In genomic region chr1:63730240-63730771, GRCm38 (mm10) we compare ENCODE assay signal across 8 mouse cellular contexts. TPM values are rescaled to one million over a fixed set of nuclear protein-coding genes. Genes with fewer than 3 reads are reported as not detected.
DNase-seq lines count a peak whose midpoint lies in the region; ATAC-seq and TF ChIP-seq lines count a peak whose summit lies in the region.

Gene Mdh1b, minus strand, starts transcription at chr1:63730318.
Gene Fastkd2, plus strand, starts transcription at chr1:63730614.

- peak; percentile 88 for ATAC-seq in embryonic facial prominence, embryonic 15.5 days (ENCODE audit: insufficient number of reproducible peaks, low FRiP score, low TSS enrichment, low read depth)
- peak; percentile 97 for ATAC-seq in limb, embryonic 14.5 days (ENCODE audit: low FRiP score, low read depth)
- ATAC-seq in midbrain, postnatal 0 days (ENCODE audit: low FRiP score): peak; percentile 97

- no peaks in the 10 kb centered on the region for H3K36me3 ChIP-seq in embryonic facial prominence, embryonic 15.5 days
- no peaks in the 10 kb centered on the region for H3K36me3 ChIP-seq in limb, embryonic 14.5 days (ENCODE audit: control insufficient read depth, insufficient read depth, low read length)
- no peaks in the 10 kb centered on the region for H3K36me3 ChIP-seq in midbrain, postnatal 0 days (ENCODE audit: insufficient read depth, low read length)

- H3K4me1 ChIP-seq in bone marrow, adult 2 months (ENCODE audit: control insufficient read depth, insufficient read depth, low read length): no peaks in the 10 kb centered on the region
- peaks cover 20% of the 10 kb centered on the region for H3K4me1 ChIP-seq in embryonic facial prominence, embryonic 15.5 days
- H3K4me1 ChIP-seq in limb, embryonic 14.5 days (ENCODE audit: control insufficient read depth, insufficient read depth, low read length): peaks cover 8% of the 10 kb centered on the region
- H3K4me1 ChIP-seq in midbrain, postnatal 0 days (ENCODE audit: insufficient read depth, low read length): peaks cover 18% of the 10 kb centered on the region; the same call in 1 of the 2 replicates

- TF ChIP-seq POLR2A in bone marrow, adult 2 months (IDR thresholded peaks at IDR 0.05; ENCODE audit: borderline replicate concordance, control insufficient read depth, low read depth, low read length): no peak
- TF ChIP-seq POLR2A in limb, embryonic 14.5 days (IDR thresholded peaks at IDR 0.05; ENCODE audit: borderline replicate concordance, extremely low read depth, insufficient read depth, insufficient read length): peak; percentile 49; the same call in 1 of the 2 replicates

- H3K9ac ChIP-seq in embryonic facial prominence, embryonic 15.5 days: peak within 1 kb of the TSS; percentile 50
- peak within 1 kb of the TSS; percentile 53 for H3K9ac ChIP-seq in limb, embryonic 14.5 days (ENCODE audit: low read depth, low read length, severe bottlenecking)
- peak within 1 kb of the TSS; percentile 74 for H3K9ac ChIP-seq in midbrain, postnatal 0 days (replicated peaks; ENCODE audit: low read length, poor library complexity, severe bottlenecking)

- peak; percentile 73 for DNase-seq in 3134 (ENCODE audit: extremely low read depth, insufficient read length, low spot score)
- peak; percentile 95 for DNase-seq in heart, adult 8-10 months (ENCODE audit: low spot score)
- peak; percentile 96 for DNase-seq in kidney, adult 9 months
- DNase-seq in limb, embryonic 14.5 days (ENCODE audit: low spot score): peak; percentile 96
- peak; percentile 97 for DNase-seq in midbrain, postnatal 0 days (ENCODE audit: low spot score)
- DNase-seq in spleen, postnatal 14 days (ENCODE audit: low spot score in 2 of 2): peak; percentile 53 to 77

- H3K27ac ChIP-seq in bone marrow, adult 2 months (ENCODE audit: control insufficient read depth, insufficient read depth, low read depth, low read length, poor library complexity): no peak within 1 kb of the TSS
- no peak within 1 kb of the TSS for H3K27ac ChIP-seq in embryonic facial prominence, embryonic 15.5 days (replicated peaks)
- H3K27ac ChIP-seq in limb, embryonic 14.5 days (replicated peaks; ENCODE audit: low read depth, low read length): no peak within 1 kb of the TSS
- H3K27ac ChIP-seq in midbrain, postnatal 0 days (ENCODE audit: low read depth, low read length): no peak within 1 kb of the TSS; the same call in 1 of the 2 replicates

- TF ChIP-seq CTCF in bone marrow, adult 2 months (IDR thresholded peaks at IDR 0.05; ENCODE audit: control insufficient read depth, insufficient read depth, low read length): no peak
- no peak for TF ChIP-seq CTCF in midbrain, postnatal 0 days (IDR thresholded peaks at IDR 0.05)

- no peaks in the 10 kb centered on the region for H3K9me3 ChIP-seq in embryonic facial prominence, embryonic 15.5 days (replicated peaks)
- H3K9me3 ChIP-seq in limb, embryonic 14.5 days (ENCODE audit: control insufficient read depth, low read length): no peaks in the 10 kb centered on the region
- H3K9me3 ChIP-seq in midbrain, postnatal 0 days (ENCODE audit: low read length): no peaks in the 10 kb centered on the region

- under 1% methylated on average over 31 of the region's 31 CpGs for WGBS in bone marrow, adult 2 months
- whole genome bisulfite sequencing in embryonic facial prominence, embryonic 15.5 days: under 1% methylated on average over 31 of the region's 31 CpGs
- 0% methylated on average over 31 of the region's 31 CpGs for WGBS in limb, embryonic 14.5 days
- WGBS in midbrain, postnatal 0 days: under 1% methylated on average over 31 of the region's 31 CpGs

- H3K4me2 ChIP-seq in embryonic facial prominence, embryonic 15.5 days (replicated peaks): peak within 1 kb of the TSS; percentile 58
- H3K4me2 ChIP-seq in limb, embryonic 14.5 days (replicated peaks; ENCODE audit: low read depth, low read length, severe bottlenecking): peak within 1 kb of the TSS; percentile 57
- H3K4me2 ChIP-seq in midbrain, postnatal 0 days (ENCODE audit: low read depth, low read length, poor library complexity, severe bottlenecking): peak within 1 kb of the TSS; percentile 57

- peak within 1 kb of the TSS; percentile 81 for H3K4me3 ChIP-seq in bone marrow, adult 2 months (replicated peaks; ENCODE audit: control insufficient read depth, low read depth, low read length)
- H3K4me3 ChIP-seq in embryonic facial prominence, embryonic 15.5 days (replicated peaks): peak within 1 kb of the TSS; percentile 60
- H3K4me3 ChIP-seq in limb, embryonic 14.5 days (replicated peaks; ENCODE audit: low read length): peak within 1 kb of the TSS; percentile 70
- H3K4me3 ChIP-seq in midbrain, postnatal 0 days (ENCODE audit: low read depth, low read length): peak within 1 kb of the TSS; percentile 65

- H3K27me3 ChIP-seq in embryonic facial prominence, embryonic 15.5 days: no peaks in the 10 kb centered on the region
- no peaks in the 10 kb centered on the region for H3K27me3 ChIP-seq in limb, embryonic 14.5 days (ENCODE audit: control insufficient read depth, insufficient read depth, low read length)
- no peaks in the 10 kb centered on the region for H3K27me3 ChIP-seq in midbrain, postnatal 0 days (ENCODE audit: insufficient read depth, low read length)

RNA-seq across cellular contexts. Expression of gene Mdh1b, which starts in this region (rescaled TPM):
- polyA plus RNA-seq in bone marrow, adult 2 months (2011; ENCODE audit: insufficient read depth, insufficient read length, low replicate concordance, missing spikeins): not detected in 2 replicates
- polyA plus RNA-seq in embryonic facial prominence, embryonic 15.5 days (2015; fragmentation: Nextera tagmentation; extraction: Ambion mirVana): 1.9 and 3.3 TPM in 2 replicates
- not detected for total RNA-seq in heart, adult 8-10 months (2022)
- polyA plus RNA-seq in limb, embryonic 14.5 days (2012; rRNA removed): 0.08 TPM in 1 of 2 replicates, not detected in the other
- not detected in 2 replicates for polyA plus RNA-seq in limb, embryonic 14.5 days (2014; fragmentation: Nextera tagmentation; extraction: Ambion mirVana)
- total RNA-seq in midbrain, postnatal 0 days (2014; rRNA removed): 1.5 TPM in 1 of 2 replicates, not detected in the other
- polyA plus RNA-seq in midbrain, postnatal 0 days (2015; fragmentation: Nextera tagmentation; extraction: Ambion mirVana): 0.75 and 0.80 TPM in 2 replicates

RNA-seq across cellular contexts. Expression of gene Fastkd2, which starts in this region (rescaled TPM):
- 16.2 and 25.6 TPM in 2 replicates for polyA plus RNA-seq in bone marrow, adult 2 months (2011; ENCODE audit: insufficient read depth, insufficient read length, low replicate concordance, missing spikeins)
- polyA plus RNA-seq in embryonic facial prominence, embryonic 15.5 days (2015; fragmentation: Nextera tagmentation; extraction: Ambion mirVana): 44.7 and 46.0 TPM in 2 replicates
- total RNA-seq in heart, adult 8-10 months (2022): 10 to 100 TPM; 25.3 to 35.4 (median 32.6) TPM
- polyA plus RNA-seq in limb, embryonic 14.5 days (2012; rRNA removed): 21.6 and 25.3 TPM in 2 replicates
- 60.2 and 63.4 TPM in 2 replicates for polyA plus RNA-seq in limb, embryonic 14.5 days (2014; fragmentation: Nextera tagmentation; extraction: Ambion mirVana)
- total RNA-seq in midbrain, postnatal 0 days (2014; rRNA removed): 12.7 and 16.3 TPM in 2 replicates
- polyA plus RNA-seq in midbrain, postnatal 0 days (2015; fragmentation: Nextera tagmentation; extraction: Ambion mirVana): 23.9 and 24.2 TPM in 2 replicates
